Mouse (Mus musculus) intestine, postnatal 0 days (tissue): ENCODE measurements around the gene Pld4. TPM values are rescaled to one million over a fixed set of nuclear protein-coding genes. Genes with fewer than 3 reads are reported as not detected.

ENCODE experiments used
- ATAC-seq: fragments of 200-750 bp; cut with Nextera tagmentation; 2 replicates; pipeline ENCODE4 v1.8.0; 2017; ENCODE audit warnings: mild to moderate bottlenecking, moderate TSS enrichment, moderate library complexity
- H3K27ac ChIP-seq: fragments of 300-500 bp; sonication (generic); 2 replicates; pipeline ENCODE4 v1.5.1; 2014; ENCODE audit warnings: mild to moderate bottlenecking, low read depth, low read length, moderate library complexity
- H3K27me3 ChIP-seq: fragments of 300-500 bp; sonication (generic); replicated peaks from 2 replicates; pipeline ENCODE4 v1.6.1; 2014; ENCODE audit warnings: low read length, mixed read lengths; ENCODE audit not compliant: control insufficient read depth, insufficient read depth
- H3K36me3 ChIP-seq: fragments of 300-500 bp; sonication (generic); 2 replicates; pipeline ENCODE4 v1.6.1; 2014; ENCODE audit warnings: mild to moderate bottlenecking, moderate library complexity; ENCODE audit not compliant: control insufficient read depth, insufficient read depth
- H3K4me1 ChIP-seq: fragments of 300-500 bp; sonication (generic); replicated peaks from 2 replicates; pipeline ENCODE4 v1.6.1; 2014; ENCODE audit warnings: antibody characterized with exemption, low read length, mixed read lengths; ENCODE audit not compliant: control insufficient read depth, insufficient read depth
- H3K4me2 ChIP-seq: fragments of 300-500 bp; sonication (generic); replicated peaks from 2 replicates; pipeline ENCODE4 v1.6.1; 2014; ENCODE audit warnings: low read depth, mild to moderate bottlenecking, moderate library complexity
- H3K4me3 ChIP-seq: fragments of 300-500 bp; sonication (generic); 2 replicates; pipeline ENCODE4 v1.5.1; 2014; ENCODE audit warnings: low read depth, low read length
- H3K9ac ChIP-seq: fragments of 300-500 bp; sonication (generic); 2 replicates; pipeline ENCODE4 v1.6.1; 2014; ENCODE audit warnings: mild to moderate bottlenecking, low read depth, low read length
- H3K9me3 ChIP-seq: fragments of 300-500 bp; sonication (generic); 2 replicates; pipeline ENCODE4 v1.6.1; 2016; ENCODE audit warnings: mixed run types; ENCODE audit not compliant: control insufficient read depth
- CTCF ChIP-seq: sonication (generic); IDR thresholded peaks from 2 replicates; pipeline ENCODE4 v1.5.1; 2016; ENCODE audit warnings: low read depth, mild to moderate bottlenecking, control low read depth, antibody characterized with exemption, moderate library complexity
- WGBS: fragments of 180-500 bp; shearing (Covaris S2); extraction: QIAGEN DNeasy Blood & Tissue Kit; methylation state at CpG from one replicate; pipeline ENCODE4 v1.1.7; 2014; 5-methylcytosine and 5-hydroxymethylcytosine counted together
- polyA plus RNA-seq: library from polyadenylated mRNA; unstranded; fragments of >200 nt; fragmentation: Nextera tagmentation; extraction: Ambion mirVana; gene quantifications from 2 replicates; pipeline ENCODE4 v1.2.1, GENCODE M21; 2015

The Pld4 gene
- polyA plus RNA-seq, 1 experiment from 2014 or later, result 6.7 TPM

- H3K27ac ChIP-seq, result no peak overlapping the region
- WGBS, result 66% methylated on average over 8 of the region's 8 CpGs
Observed at GRCm38 (mm10) chr12:112727801-112728200, 32.7 kb upstream of the Pld4 start.

GRCm38 (mm10) chr12:112730808-112731207 is 29.6 kb upstream of the Pld4 start:
- H3K4me2 ChIP-seq, result no peak overlapping the region
- no peak overlapping the region for H3K9ac ChIP-seq
- no peak for TF ChIP-seq CTCF
- no peak overlapping the region for H3K4me3 ChIP-seq
- peaks cover 61% of the 10 kb centered on the region for H3K36me3 ChIP-seq
- H3K4me1 ChIP-seq, result no peaks in the 10 kb centered on the region
- ATAC-seq, result no peak
- no peak overlapping the region for H3K27ac ChIP-seq
- no peaks in the 10 kb centered on the region for H3K9me3 ChIP-seq
- 67% methylated on average over 14 of the region's 14 CpGs for WGBS
- no peaks in the 10 kb centered on the region for H3K27me3 ChIP-seq

More at GRCm38 (mm10) chr12:112727801-112728200, 32.7 kb upstream of the Pld4 start:
- H3K27me3 ChIP-seq, result no peaks in the 10 kb centered on the region
- H3K4me3 ChIP-seq, result no peak overlapping the region
- H3K4me2 ChIP-seq, result no peak overlapping the region
- no peaks in the 10 kb centered on the region; the same call in 1 of the 2 replicates for H3K4me1 ChIP-seq
- ATAC-seq, result no peak
- H3K9ac ChIP-seq, result no peak overlapping the region
- H3K36me3 ChIP-seq, result peaks cover 42% of the 10 kb centered on the region
- H3K9me3 ChIP-seq, result no peaks in the 10 kb centered on the region
- TF ChIP-seq CTCF, result no peak

- no peak overlapping the region for H3K27ac ChIP-seq
- H3K36me3 ChIP-seq, result peaks cover 75% of the 10 kb centered on the region
- H3K4me2 ChIP-seq, result no peak overlapping the region
- H3K4me1 ChIP-seq, result no peaks in the 10 kb centered on the region
- no peaks in the 10 kb centered on the region for H3K9me3 ChIP-seq
- 88% methylated on average over 10 of the region's 10 CpGs for WGBS
- no peaks in the 10 kb centered on the region for H3K27me3 ChIP-seq
- ATAC-seq, result no peak
- TF ChIP-seq CTCF, result no peak
- H3K9ac ChIP-seq, result no peak overlapping the region
- H3K4me3 ChIP-seq, result no peak overlapping the region
Observed at GRCm38 (mm10) chr12:112732591-112732990, 27.9 kb upstream of the Pld4 start.

DNA sequence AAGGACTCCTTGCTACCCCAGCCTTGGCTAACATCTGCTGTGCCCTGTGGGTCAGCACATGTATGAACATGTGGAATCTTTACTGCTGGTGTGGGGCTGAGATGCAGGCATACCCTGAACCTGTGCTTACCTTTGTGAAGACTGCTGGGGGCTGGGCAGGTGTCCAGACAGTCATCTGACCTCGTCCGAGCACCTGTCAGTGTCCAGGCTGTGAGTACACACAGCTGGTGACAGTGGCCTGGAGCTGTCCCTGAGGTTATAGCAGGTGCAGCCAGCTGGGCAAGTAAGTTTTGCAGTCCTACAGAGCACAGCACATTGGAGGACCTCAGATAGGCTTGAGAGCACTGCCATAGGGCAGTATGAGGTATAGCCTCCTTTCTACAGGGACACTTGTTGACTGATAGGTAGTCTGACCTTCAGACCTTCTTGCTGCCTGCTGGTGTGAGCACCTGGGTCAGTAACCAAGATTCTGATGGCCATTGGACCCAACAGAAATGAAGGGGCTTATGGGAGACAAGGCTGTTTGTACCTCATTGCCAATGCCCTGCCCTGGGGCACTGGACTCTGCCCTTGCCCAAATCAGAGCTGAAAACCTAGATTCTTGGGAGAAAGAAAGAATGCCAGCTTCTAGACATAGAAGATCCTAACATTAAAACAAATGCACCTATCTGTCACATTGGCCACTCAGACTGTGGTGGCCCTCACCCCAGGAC is 26.2 kb upstream of the Pld4 start:
- no peaks in the 10 kb centered on the region for H3K4me1 ChIP-seq
- WGBS, result 69% methylated on average over 2 of the region's 2 CpGs
- H3K4me3 ChIP-seq, result no peak overlapping the region
- no peak for ATAC-seq
- H3K27me3 ChIP-seq, result no peaks in the 10 kb centered on the region
- no peak overlapping the region for H3K27ac ChIP-seq
- peaks cover 87% of the 10 kb centered on the region for H3K36me3 ChIP-seq
- no peak overlapping the region for H3K9ac ChIP-seq
- H3K4me2 ChIP-seq, result no peak overlapping the region
- H3K9me3 ChIP-seq, result no peaks in the 10 kb centered on the region
- TF ChIP-seq CTCF, result no peak

DNA sequence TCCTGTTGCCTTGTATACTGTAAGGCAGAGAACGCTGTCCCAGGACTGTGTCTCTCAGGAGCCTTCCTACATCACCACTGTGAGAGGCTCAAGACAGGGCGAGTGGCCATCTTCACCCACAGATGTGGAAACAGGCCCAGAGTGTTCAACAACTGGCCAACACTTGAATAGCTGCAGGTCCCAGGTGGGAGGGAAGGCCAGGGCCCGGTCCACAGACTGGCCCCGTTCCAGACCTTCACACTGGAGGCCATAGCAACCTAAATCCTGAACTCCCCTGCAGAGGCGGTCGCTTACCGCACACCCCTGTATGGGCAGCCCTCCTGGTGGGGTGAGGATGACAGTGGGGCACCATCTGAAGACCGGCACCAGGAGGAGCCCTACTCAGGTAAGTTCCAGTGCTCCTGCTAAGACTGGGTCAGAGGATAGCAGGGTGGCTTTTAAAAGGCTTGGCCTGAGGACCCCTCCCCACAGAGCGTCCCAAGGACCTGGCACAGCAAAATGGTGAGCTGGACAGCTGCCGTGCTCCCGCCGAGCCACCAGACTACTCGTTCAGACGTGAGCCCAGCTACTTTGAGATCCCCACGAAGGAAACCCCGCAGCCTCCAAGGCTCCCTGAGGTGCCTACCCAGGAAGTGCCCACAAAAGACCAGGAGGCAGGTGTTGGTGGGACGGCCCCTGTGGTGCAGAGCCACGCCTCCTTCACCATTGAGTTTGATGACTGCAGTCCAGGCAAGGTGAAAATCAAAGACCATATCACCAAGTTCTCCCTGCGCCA is 25.4 kb upstream of the Pld4 start:
- Histone ChIP-seq H3K4me2 (no peak overlapping the region), H3K9ac (no peak overlapping the region), H3K27me3 (no peaks in the 10 kb centered on the region), H3K27ac (no peak overlapping the region), H3K4me1 (no peaks in the 10 kb centered on the region), H3K9me3 (no peaks in the 10 kb centered on the region), H3K36me3 (peaks cover 82% of the 10 kb centered on the region), H3K4me3 (no peak overlapping the region)
- 91% methylated on average over 19 of the region's 19 CpGs for WGBS
- no peak for TF ChIP-seq CTCF
- ATAC-seq, result no peak

DNA sequence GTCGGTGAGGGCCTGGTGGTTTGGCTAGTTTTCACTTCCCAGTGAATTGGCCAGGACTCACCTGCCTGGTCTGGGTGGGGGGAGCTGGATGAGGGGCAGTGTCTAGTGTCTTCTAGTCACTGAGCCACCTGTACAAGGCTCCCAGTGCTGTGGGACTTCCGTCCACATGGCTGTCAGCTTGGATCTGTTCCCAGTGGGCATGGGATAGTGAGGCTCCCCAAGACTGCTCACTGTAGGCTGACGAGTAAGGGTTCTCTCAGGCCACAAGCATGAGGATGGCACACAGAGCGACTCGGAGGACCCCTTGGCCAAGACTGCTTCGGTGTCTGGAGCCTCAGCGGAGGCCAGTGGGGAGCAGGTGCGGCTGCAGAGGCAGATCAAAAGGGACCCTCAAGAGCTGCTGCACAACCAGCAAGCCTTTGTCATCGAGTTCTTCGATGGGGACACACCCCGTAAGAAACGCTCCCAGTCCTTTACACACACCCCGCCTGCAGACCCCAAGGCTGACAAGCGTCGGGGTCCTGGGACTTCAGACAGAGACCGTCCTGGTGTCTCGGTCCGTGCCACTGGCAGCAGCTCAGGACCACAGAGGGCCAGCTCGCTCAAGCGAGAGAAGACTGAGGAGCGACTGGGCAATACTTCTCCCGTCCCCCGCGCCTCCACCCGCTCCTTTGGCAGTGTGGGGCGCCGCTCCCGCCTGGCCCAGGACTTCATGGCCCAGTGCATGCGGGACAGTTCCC is 24.4 kb upstream of the Pld4 start:
- Histone ChIP-seq H3K4me3 (no peak overlapping the region), H3K36me3 (peaks cover 88% of the 10 kb centered on the region)

More for the DNA sequence above, 24.4 kb upstream of the Pld4 start:
- H3K9me3 ChIP-seq, result no peaks in the 10 kb centered on the region
- TF ChIP-seq CTCF, result no peak
- WGBS, result 90% methylated on average over 29 of the region's 29 CpGs
- ATAC-seq, result no peak
- H3K27ac ChIP-seq, result no peak overlapping the region
- H3K9ac ChIP-seq, result no peak overlapping the region
- H3K4me1 ChIP-seq, result no peaks in the 10 kb centered on the region
- H3K4me2 ChIP-seq, result no peak overlapping the region
- no peaks in the 10 kb centered on the region for H3K27me3 ChIP-seq
